Mouse (Mus musculus) spleen, adult 2 months (tissue): ENCODE measurements around the gene Tor1aip2. TPM values are rescaled to one million over a fixed set of nuclear protein-coding genes. Genes with fewer than 3 reads are reported as not detected.
A peak's percentile ranks its signal among the peaks of the same experiment; 100 is the strongest.

Experiments used
- DNase-seq, 2 experiments: peaks; one replicate each; pipeline versions ENCODE4 v3.0.0 to v3.0.0-alpha.2; 2012 to 2021; ENCODE audit warnings: low spot score in 2 of 2, low read depth in 1 of 2
- H3K27ac ChIP-seq: fragments of 200-500 bp; 2 replicates; pipeline ENCODE4 v1.5.1; 2012; ENCODE audit warnings: low read length, inconsistent platforms; ENCODE audit not compliant: insufficient read depth
- H3K27me3 ChIP-seq: fragments of 200-500 bp; 2 replicates; pipeline ENCODE4 v1.6.1; 2012; ENCODE audit warnings: mild to moderate bottlenecking, moderate library complexity, low read length, inconsistent platforms; ENCODE audit not compliant: control insufficient read depth, insufficient read depth
- H3K36me3 ChIP-seq: fragments of 200-500 bp; 2 replicates; pipeline ENCODE4 v1.6.1; 2012; ENCODE audit warnings: mild to moderate bottlenecking, low read length, inconsistent platforms; ENCODE audit not compliant: control insufficient read depth, insufficient read depth
- H3K4me1 ChIP-seq: fragments of 200-500 bp; 2 replicates; pipeline ENCODE4 v1.6.1; 2011; ENCODE audit warnings: inconsistent platforms; ENCODE audit not compliant: control insufficient read depth, insufficient read depth, insufficient read length
- H3K4me3 ChIP-seq: fragments of 200-500 bp; 2 replicates; pipeline ENCODE4 v1.5.1; 2011; ENCODE audit warnings: mild to moderate bottlenecking, inconsistent platforms; ENCODE audit not compliant: insufficient read depth, insufficient read length; ENCODE audit errors: extremely low read depth
- CTCF ChIP-seq: fragments of 200-500 bp; IDR thresholded peaks from 2 replicates; pipeline ENCODE4 v1.5.1; 2011; ENCODE audit warnings: mild to moderate bottlenecking, inconsistent platforms; ENCODE audit not compliant: insufficient read depth, insufficient read length, insufficient replicate concordance; ENCODE audit errors: extremely low read depth
- POLR2A ChIP-seq: fragments of 200-500 bp; IDR thresholded peaks from 2 replicates; pipeline ENCODE4 v1.6.1; 2011; ENCODE audit warnings: low read depth, low read length, inconsistent platforms
- WGBS: fragments of 180-500 bp; shearing (Covaris S2); methylation state at CpG from one replicate; pipeline ENCODE4 v1.1.7; 2018; 5-methylcytosine and 5-hydroxymethylcytosine counted together
- polyA plus RNA-seq: library from polyadenylated mRNA; depleted of rRNA; stranded (reverse); fragments of >200 nt; gene quantifications from 2 replicates; pipeline ENCODE4 v1.2.3, GENCODE M21; 2012

Tor1aip2 gene
- polyA plus RNA-seq, 1 experiment = 28.9 TPM

GRCm38 (mm10) chr1:156041451-156042241 is 6.4 kb downstream of the Tor1aip2 start:
- peaks cover 2% of the 10 kb centered on the region; the same call in 1 of the 2 replicates for H3K36me3 ChIP-seq
- TF ChIP-seq POLR2A (no peak), CTCF (no peak)
- no peak overlapping the region for H3K4me3 ChIP-seq
- DNase-seq = no peak
- H3K27ac ChIP-seq = no peak overlapping the region
- WGBS = 36% methylated on average over 7 of the region's 7 CpGs
- H3K27me3 ChIP-seq = no peaks in the 10 kb centered on the region
- no peaks in the 10 kb centered on the region for H3K4me1 ChIP-seq

DNA sequence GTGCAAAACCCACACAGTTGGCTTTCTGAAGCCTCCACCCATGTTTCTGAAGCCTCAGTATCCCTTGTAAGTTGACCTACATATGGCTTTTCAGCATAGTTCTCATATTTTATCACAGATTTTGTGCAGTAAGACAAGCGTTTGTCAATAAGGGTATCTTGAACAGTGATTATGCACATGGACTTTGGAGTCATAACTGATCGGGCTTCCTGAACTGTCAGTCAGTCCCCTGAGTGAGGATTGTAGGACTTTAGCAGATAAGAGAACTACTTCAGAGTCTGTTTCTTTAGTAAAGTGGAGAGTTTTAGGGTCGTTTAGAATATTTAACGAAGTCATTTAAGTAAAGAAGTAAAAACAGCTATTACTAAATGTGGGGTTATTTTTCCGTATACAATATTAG is 7.3 kb downstream of the Tor1aip2 start:
- no peak overlapping the region for H3K27ac ChIP-seq
- H3K27me3 ChIP-seq = no peaks in the 10 kb centered on the region
- H3K4me1 ChIP-seq = no peaks in the 10 kb centered on the region
- TF ChIP-seq POLR2A = no peak
- no peak for TF ChIP-seq CTCF
- DNase-seq = no peak
- peaks cover 2% of the 10 kb centered on the region for H3K36me3 ChIP-seq
- WGBS = 81% methylated on average over 5 of the region's 5 CpGs
- no peak overlapping the region for H3K4me3 ChIP-seq

DNA sequence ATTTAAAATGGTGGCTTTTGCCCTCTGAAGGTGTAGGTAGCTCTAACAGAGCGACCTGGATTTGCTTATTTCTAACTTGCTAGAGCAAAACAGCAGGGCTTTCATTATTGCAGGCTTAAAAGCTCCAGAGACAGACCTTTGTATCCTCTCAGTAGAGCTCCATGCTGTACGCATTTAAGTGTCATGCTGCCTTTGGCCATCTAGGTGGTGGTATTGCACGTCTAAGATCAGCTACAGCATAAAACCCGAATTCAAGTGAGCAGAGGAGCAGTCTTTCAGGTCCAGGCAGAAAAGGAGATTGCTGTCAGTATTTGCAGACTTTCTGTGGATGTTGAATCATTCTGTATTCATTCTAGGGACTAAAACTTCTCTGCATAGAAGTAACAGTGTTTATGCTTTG is 7.8 kb downstream of the Tor1aip2 start:
- Histone ChIP-seq H3K4me1 (no peaks in the 10 kb centered on the region), H3K36me3 (peaks cover 4% of the 10 kb centered on the region)
- DNase-seq = peak; percentile 46 to 50

DNA sequence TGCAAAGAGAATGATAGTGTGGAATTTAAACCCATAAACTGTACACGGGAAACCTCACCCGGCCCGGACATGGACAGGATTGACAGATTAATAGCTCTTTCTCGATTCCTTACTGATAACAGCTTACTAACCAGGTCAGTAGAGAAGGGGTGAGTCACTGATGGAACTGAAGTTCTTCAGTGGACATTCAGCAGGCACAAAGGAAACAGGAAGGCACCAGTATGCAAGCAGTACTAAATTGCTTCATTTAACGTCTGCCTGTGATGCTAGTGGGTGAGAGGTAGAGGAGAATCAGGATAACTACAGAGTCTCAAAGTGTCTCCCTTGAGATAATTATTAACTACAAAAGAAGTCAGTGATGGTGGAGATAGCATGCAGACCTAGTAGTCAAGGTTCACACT is 9.0 kb downstream of the Tor1aip2 start:
- 83% methylated on average over 5 of the region's 5 CpGs for WGBS
- no peak for DNase-seq

More for the DNA sequence above, 7.8 kb downstream of the Tor1aip2 start:
- 17% methylated on average over 4 of the region's 4 CpGs for whole genome bisulfite sequencing
- TF ChIP-seq CTCF = peak; percentile 22; the same call in 1 of the 2 replicates
- no peak for TF ChIP-seq POLR2A
- H3K27ac ChIP-seq = no peak overlapping the region
- no peaks in the 10 kb centered on the region for H3K27me3 ChIP-seq
- no peak overlapping the region for H3K4me3 ChIP-seq

DNA sequence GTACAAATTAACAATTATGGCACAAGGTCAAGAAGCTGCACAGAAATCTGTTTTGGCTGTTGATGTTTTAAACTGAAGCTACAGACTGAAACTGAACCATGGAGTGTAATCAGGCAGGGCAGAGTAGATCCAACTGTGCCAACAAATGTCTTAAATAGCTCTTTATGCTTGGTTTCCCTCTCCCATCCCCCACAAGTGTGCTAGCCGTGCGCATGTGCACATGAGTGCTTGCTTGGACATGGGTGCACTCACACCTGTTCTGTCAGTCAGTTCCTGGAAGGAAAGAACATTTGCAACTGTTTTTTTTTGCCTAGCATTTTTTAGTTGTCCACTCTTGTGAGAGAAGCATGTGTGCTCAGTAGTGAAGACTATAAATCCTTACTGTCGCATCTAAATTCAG is 11.5 kb downstream of the Tor1aip2 start:
- Histone ChIP-seq H3K27me3 (no peaks in the 10 kb centered on the region), H3K27ac (no peak overlapping the region), H3K36me3 (peaks cover 22% of the 10 kb centered on the region), H3K4me1 (no peaks in the 10 kb centered on the region), H3K4me3 (no peak overlapping the region)
- WGBS = 63% methylated on average over 3 of the region's 3 CpGs
- DNase-seq = no peak
- no peak for TF ChIP-seq CTCF
- no peak for TF ChIP-seq POLR2A

More for the DNA sequence above, 9.0 kb downstream of the Tor1aip2 start:
- Histone ChIP-seq H3K4me3 (no peak overlapping the region), H3K4me1 (no peaks in the 10 kb centered on the region), H3K36me3 (peaks cover 9% of the 10 kb centered on the region), H3K27me3 (no peaks in the 10 kb centered on the region), H3K27ac (no peak overlapping the region)
- TF ChIP-seq CTCF = no peak
- no peak for TF ChIP-seq POLR2A

GRCm38 (mm10) chr1:156058207-156058606 is 23.0 kb downstream of the Tor1aip2 start:
- no peak for TF ChIP-seq CTCF
- no peak for TF ChIP-seq POLR2A
- no peak overlapping the region for H3K27ac ChIP-seq
- H3K27me3 ChIP-seq = no peaks in the 10 kb centered on the region
- peaks cover 28% of the 10 kb centered on the region for H3K36me3 ChIP-seq
- no peak overlapping the region for H3K4me3 ChIP-seq
- no peak for DNase-seq
- H3K4me1 ChIP-seq = no peaks in the 10 kb centered on the region
- 69% methylated on average over 2 of the region's 2 CpGs for WGBS

- Histone ChIP-seq H3K36me3 (peaks cover 37% of the 10 kb centered on the region), H3K4me1 (no peaks in the 10 kb centered on the region), H3K27me3 (no peaks in the 10 kb centered on the region), H3K4me3 (no peak overlapping the region), H3K27ac (no peak overlapping the region)
- no peak for TF ChIP-seq POLR2A
- TF ChIP-seq CTCF = no peak
- DNase-seq = no peak
- 95% methylated on average over 4 of the region's 4 CpGs for WGBS
Observed at GRCm38 (mm10) chr1:156062193-156062592, 27.0 kb downstream of the Tor1aip2 start.
